Comparison of ENCODE assay signal across 23 mouse cellular contexts in the genomic region with DNA sequence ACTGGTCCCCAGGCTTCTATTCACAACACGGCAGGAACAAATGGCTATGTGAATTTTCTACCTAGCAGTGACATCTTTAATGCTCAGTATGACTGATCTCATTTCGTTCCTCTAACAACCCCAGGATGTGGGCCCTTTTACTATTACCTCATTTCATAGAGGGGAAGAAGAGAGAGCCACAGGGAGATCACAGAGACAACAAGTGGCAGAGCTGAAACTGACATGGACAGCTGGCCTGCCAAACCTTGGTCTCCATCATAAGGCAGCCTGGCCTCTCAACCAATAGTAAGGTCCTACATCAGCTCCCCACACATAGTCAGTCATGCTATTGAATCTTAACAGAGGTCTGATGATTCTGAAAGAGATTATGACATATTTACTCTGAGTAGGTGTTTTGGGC. TPM values are rescaled to one million over a fixed set of nuclear protein-coding genes. Genes with fewer than 3 reads are reported as not detected.
DNase-seq lines count a peak whose midpoint lies in the region; ATAC-seq and TF ChIP-seq lines count a peak whose summit lies in the region.
"Had no signal": no experiment of that assay in that cellular context is flagged by ENCODE, and none has a peak within 500 bp of the region (broad histone marks: within the 10 kb centered on the region; RNA-seq: fewer than 3 reads in every experiment).

No protein-coding gene starts in this region.

- no peaks in the 10 kb centered on the region for H3K9me3 ChIP-seq in midbrain, embryonic 11.5 days (ENCODE audit: control insufficient read depth, low read length)
- H3K9me3 ChIP-seq in midbrain, postnatal 0 days (ENCODE audit: low read length) = no peaks in the 10 kb centered on the region
- H3K9me3 ChIP-seq: forebrain, embryonic 10.5 days; forebrain, embryonic 13.5 days; heart, embryonic 12.5 days; heart, embryonic 15.5 days had no signal

- H3K4me1 ChIP-seq in midbrain, embryonic 11.5 days (ENCODE audit: control insufficient read depth, insufficient read depth, low read length) = no peaks in the 10 kb centered on the region
- no peaks in the 10 kb centered on the region for H3K4me1 ChIP-seq in midbrain, postnatal 0 days (ENCODE audit: insufficient read depth, low read length)
- H3K4me1 ChIP-seq: forebrain, embryonic 13.5 days; heart, embryonic 12.5 days; heart, embryonic 15.5 days had no signal

- H3K4me2 ChIP-seq in midbrain, embryonic 11.5 days = no peak overlapping the region
- no peak overlapping the region for H3K4me2 ChIP-seq in midbrain, postnatal 0 days (ENCODE audit: low read depth, low read length, poor library complexity, severe bottlenecking)
- H3K4me2 ChIP-seq: heart, embryonic 12.5 days had no signal

- no peak for TF ChIP-seq CTCF in midbrain, postnatal 0 days (IDR thresholded peaks at IDR 0.05)

- H3K9ac ChIP-seq in midbrain, embryonic 11.5 days (ENCODE audit: low read length) = no peak overlapping the region
- no peak overlapping the region for H3K9ac ChIP-seq in midbrain, postnatal 0 days (replicated peaks; ENCODE audit: low read length, poor library complexity, severe bottlenecking)
- H3K9ac ChIP-seq: forebrain, embryonic 13.5 days; heart, embryonic 12.5 days; heart, embryonic 15.5 days; hindbrain, embryonic 14.5 days had no signal

- H3K36me3 ChIP-seq in midbrain, embryonic 11.5 days (ENCODE audit: control insufficient read depth, insufficient read depth, low read length) = no peaks in the 10 kb centered on the region
- H3K36me3 ChIP-seq in midbrain, postnatal 0 days (ENCODE audit: insufficient read depth, low read length) = no peaks in the 10 kb centered on the region
- H3K36me3 ChIP-seq: forebrain, embryonic 10.5 days; heart, embryonic 12.5 days; heart, embryonic 15.5 days had no signal

- intact Hi-C loops in heart, postnatal 25 days (cut with DNase I) = no loop called here

- WGBS in midbrain, embryonic 11.5 days = 81% methylated on average over 2 of the region's 2 CpGs
- WGBS in midbrain, postnatal 0 days = 79% methylated on average over 2 of the region's 2 CpGs

- no peaks in the 10 kb centered on the region for H3K27me3 ChIP-seq in midbrain, embryonic 11.5 days (ENCODE audit: control insufficient read depth, insufficient read depth, low read length)
- H3K27me3 ChIP-seq in midbrain, postnatal 0 days (ENCODE audit: insufficient read depth, low read length) = no peaks in the 10 kb centered on the region
- H3K27me3 ChIP-seq: forebrain, embryonic 13.5 days; heart, embryonic 12.5 days; heart, embryonic 15.5 days had no signal

- ATAC-seq in midbrain, embryonic 11.5 days (ENCODE audit: low FRiP score) = no peak
- ATAC-seq in midbrain, postnatal 0 days (ENCODE audit: low FRiP score) = no peak
- ATAC-seq in CD4-positive, CD25-positive, alpha-beta regulatory T cell, adult 4 months = peak; percentile 48
- ATAC-seq: activated CD4-positive, CD25-positive, alpha-beta regulatory T cell, adult 4 months; forebrain, embryonic 13.5 days; forebrain, embryonic 16.5 days had no signal

- H3K27ac ChIP-seq in midbrain, embryonic 11.5 days (ENCODE audit: low read depth, low read length) = no peak overlapping the region
- no peak overlapping the region for H3K27ac ChIP-seq in midbrain, postnatal 0 days (ENCODE audit: low read depth, low read length)
- H3K27ac ChIP-seq: forebrain, embryonic 10.5 days; forebrain, embryonic 13.5 days; heart, adult 2 months; heart, embryonic 15.5 days; hindbrain, embryonic 14.5 days; hindbrain, postnatal 0 days had no signal

- H3K4me3 ChIP-seq in midbrain, embryonic 11.5 days (ENCODE audit: low read depth, low read length) = no peak overlapping the region
- no peak overlapping the region for H3K4me3 ChIP-seq in midbrain, postnatal 0 days (ENCODE audit: low read depth, low read length)
- H3K4me3 ChIP-seq: forebrain, embryonic 13.5 days; heart, adult 2 months; heart, embryonic 12.5 days; heart, embryonic 15.5 days had no signal

- peak; percentile 34 for DNase-seq in heart, adult 11 months
- no peak for DNase-seq in heart, postnatal 25 days (ENCODE audit: low spot score)
- DNase-seq in midbrain, embryonic 11.5 days (ENCODE audit: low spot score, missing footprints) = peak; percentile 28
- no peak for DNase-seq in midbrain, postnatal 0 days (ENCODE audit: low spot score)
- DNase-seq in retina, embryonic 14.5 days (ENCODE audit: low spot score) = no peak
- DNase-seq in left cerebral cortex, adult 8-10 months (ENCODE audit: low spot score in 2 of 2) = no peak
- DNase-seq: adrenal gland, adult 8-10 months; adrenal gland, postnatal 25 days; B cell, adult 2 months; cerebellum, adult 9-10 months; gastrocnemius, postnatal 14 days; heart, adult 2 months; heart, postnatal 10 days; heart, postnatal 4 days had no signal

RNA-seq across cellular contexts. Expression of gene Lamc1, which starts 12.4 kb away (rescaled TPM):
- 100 to 1,000 TPM; 173 to 205 TPM for total RNA-seq in heart, postnatal 25 days (2021)
- polyA plus RNA-seq in midbrain, embryonic 11.5 days (2014; fragmentation: Nextera tagmentation; extraction: Ambion mirVana) = 24.6 and 26.5 TPM in 2 replicates
- total RNA-seq in midbrain, postnatal 0 days (2014; rRNA removed) = 40.6 and 46.1 TPM in 2 replicates
- polyA plus RNA-seq in midbrain, postnatal 0 days (2015; fragmentation: Nextera tagmentation; extraction: Ambion mirVana) = 11.5 and 12.0 TPM in 2 replicates
- polyA plus RNA-seq in CD4-positive, CD25-positive, alpha-beta regulatory T cell, adult 4 months (2017; shearing (Covaris generic)) = 10 to 100 TPM; 11.6 to 12.5 TPM
- total RNA-seq in left cerebral cortex, adult 8-10 months (2022) = 10 to 100 TPM; 23.8 to 28.5 (median 27.2) TPM

Comparison
In these comparisons a context has a peak if more than half of its experiments do, and no peak if none do; other contexts are left out.
1. DNase-seq: peak in heart, adult 11 months (single experiment) and midbrain, embryonic 11.5 days (single experiment); none in heart, postnatal 25 days (single experiment), midbrain, postnatal 0 days (single experiment), retina, embryonic 14.5 days (single experiment) and left cerebral cortex, adult 8-10 months (0 of 2).